Mouse (Mus musculus) intestine, embryonic 15.5 days (tissue): ENCODE data around the gene Msi1. TPM values are rescaled to one million over a fixed set of nuclear protein-coding genes. Genes with fewer than 3 reads are reported as not detected.
A peak's percentile ranks its signal among the peaks of the same experiment; 100 is the strongest.
"Not testable (repeated sequence)": the region's sequence is repeated elsewhere in the genome, so short reads cannot be mapped to it uniquely, and the experiment has no call there.

Experiments
- ATAC-seq: fragments of 200-750 bp; cut with Nextera tagmentation; 2 replicates; pipeline ENCODE4 v1.8.0; 2017; ENCODE audit warnings: moderate TSS enrichment, moderate library complexity
- H3K27ac ChIP-seq: fragments of 300-500 bp; sonication (generic); 2 replicates; pipeline ENCODE4 v1.5.1; 2015; ENCODE audit warnings: mild to moderate bottlenecking, inconsistent platforms
- H3K27me3 ChIP-seq: fragments of 300-500 bp; sonication (generic); replicated peaks from 2 replicates; pipeline ENCODE4 v1.6.1; 2015; ENCODE audit warnings: inconsistent platforms
- H3K36me3 ChIP-seq: fragments of 300-500 bp; sonication (generic); 2 replicates; pipeline ENCODE4 v1.6.1; 2015; ENCODE audit warnings: inconsistent platforms
- H3K4me1 ChIP-seq: fragments of 300-500 bp; sonication (generic); replicated peaks from 2 replicates; pipeline ENCODE4 v1.6.1; 2015; ENCODE audit warnings: inconsistent platforms
- H3K4me2 ChIP-seq: fragments of 300-500 bp; sonication (generic); replicated peaks from 2 replicates; pipeline ENCODE4 v1.6.1; 2015; ENCODE audit warnings: mild to moderate bottlenecking, inconsistent platforms
- H3K4me3 ChIP-seq: fragments of 300-500 bp; sonication (generic); replicated peaks from 2 replicates; pipeline ENCODE4 v1.5.1; 2015; ENCODE audit warnings: inconsistent platforms
- H3K9ac ChIP-seq: fragments of 300-500 bp; sonication (generic); 2 replicates; pipeline ENCODE4 v1.6.1; 2015; ENCODE audit warnings: inconsistent platforms
- H3K9me3 ChIP-seq: fragments of 300-500 bp; sonication (generic); 2 replicates; pipeline ENCODE4 v1.6.1; 2016; ENCODE audit warnings: inconsistent platforms
- WGBS: fragments of 180-500 bp; shearing (Covaris S2); methylation state at CpG from one replicate; pipeline ENCODE4 v1.1.7; 2015; 5-methylcytosine and 5-hydroxymethylcytosine counted together
- polyA plus RNA-seq: library from polyadenylated mRNA; unstranded; fragments of >200 nt; fragmentation: Nextera tagmentation; extraction: Ambion mirVana; gene quantifications from 2 replicates; pipeline ENCODE4 v1.2.1, GENCODE M21; 2015

Msi1 gene
- polyA plus RNA-seq, 1 experiment from 2014 or later, result 10.4 TPM

DNA sequence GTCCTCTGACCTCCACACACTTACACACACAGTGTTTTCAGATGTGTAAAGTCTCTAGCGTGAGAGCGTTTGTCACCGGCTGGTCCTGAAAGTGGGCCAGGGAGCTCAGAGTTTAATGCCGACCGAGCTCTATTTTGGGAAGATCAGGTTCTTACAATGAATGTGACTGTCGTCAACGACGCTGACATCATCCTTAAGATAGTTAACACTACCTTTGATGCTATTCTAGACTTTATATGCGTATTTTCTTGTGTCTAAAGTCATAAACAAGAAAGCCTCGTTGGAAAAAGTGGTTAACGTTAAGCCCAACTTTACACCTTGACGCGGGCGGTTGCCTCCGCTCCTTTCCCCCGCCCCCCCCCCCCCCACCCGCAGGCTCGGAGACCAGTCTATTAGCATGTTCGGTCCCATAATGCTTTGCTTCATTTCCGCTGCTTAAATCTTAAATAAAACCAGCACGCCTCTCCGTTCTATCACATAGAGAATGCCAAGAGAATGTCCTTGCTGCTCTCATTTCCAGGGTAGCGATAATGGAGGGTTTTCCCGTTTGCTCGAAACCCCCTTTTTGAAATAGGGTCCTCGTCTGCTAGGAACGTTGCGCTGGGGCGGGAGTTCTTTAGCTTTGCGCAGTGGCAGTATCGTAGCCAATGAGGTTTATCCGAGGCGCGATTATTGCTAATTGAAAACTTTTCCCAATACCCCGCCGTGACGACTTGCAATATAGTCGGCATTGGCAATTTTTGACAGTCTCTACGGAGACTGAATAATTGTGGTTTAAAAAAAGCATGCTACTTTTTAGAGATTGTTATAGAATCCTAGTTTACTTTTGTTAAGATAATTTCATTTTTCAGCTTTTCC, 59.7 kb downstream of the Msi1 start:
- Histone ChIP-seq H3K9ac (peak overlapping the region; percentile 61), H3K4me2 (peak overlapping the region; percentile 66), H3K4me3 (peak overlapping the region; percentile 27), H3K36me3 (no peaks in the 10 kb centered on the region), H3K9me3 (no peaks in the 10 kb centered on the region), H3K4me1 (peaks cover 27% of the 10 kb centered on the region), H3K27me3 (no peaks in the 10 kb centered on the region), H3K27ac (peak overlapping the region; percentile 100)
- under 1% methylated on average over 39 of the region's 39 CpGs for WGBS
- peak; percentile 78 for ATAC-seq

DNA sequence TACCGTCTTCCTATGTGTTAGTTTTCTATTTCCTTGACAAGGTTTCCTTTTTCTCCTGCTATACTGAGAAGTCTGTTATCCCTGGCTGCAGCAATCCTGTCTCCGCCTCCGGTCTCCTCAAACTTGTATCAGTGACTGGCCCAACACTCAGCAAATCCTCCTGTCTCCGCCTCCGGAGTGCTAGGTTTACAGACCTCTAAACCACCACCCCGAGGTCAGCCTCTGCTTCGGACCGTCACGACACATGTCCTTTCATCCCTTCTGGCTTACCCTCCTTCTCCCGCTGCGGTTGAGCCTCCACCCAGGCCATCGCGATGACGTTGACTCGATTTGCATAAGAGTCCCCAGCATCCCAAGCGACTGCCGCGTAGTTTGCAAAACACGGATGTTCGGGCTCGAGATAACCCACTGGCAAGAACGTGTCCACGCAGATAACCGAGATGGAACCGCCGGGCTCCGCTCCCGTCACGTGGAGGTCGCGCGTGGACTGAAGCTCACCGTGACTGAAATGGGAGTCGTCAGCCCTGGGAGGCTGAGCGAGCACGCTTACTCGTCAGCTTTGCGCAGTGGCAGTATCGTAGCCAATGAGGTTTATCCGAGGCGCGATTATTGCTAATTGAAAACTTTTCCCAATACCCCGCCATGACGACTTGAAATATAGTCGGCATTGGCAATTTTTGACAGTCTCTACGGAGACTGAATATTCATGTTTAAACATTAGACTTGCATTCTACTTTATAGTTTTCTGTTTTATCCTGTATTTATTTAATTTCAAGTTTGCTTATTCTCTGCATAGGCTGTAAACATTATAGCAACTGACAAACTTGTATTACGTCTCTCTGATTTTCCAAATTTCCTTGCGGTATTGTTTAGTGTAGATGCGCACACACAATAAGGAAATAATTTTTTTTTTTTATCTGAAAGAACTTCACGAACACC, 60.6 kb downstream of the Msi1 start:
- H3K27me3 ChIP-seq, result no peaks in the 10 kb centered on the region
- H3K4me1 ChIP-seq, result peaks cover 27% of the 10 kb centered on the region
- H3K36me3 ChIP-seq, result no peaks in the 10 kb centered on the region
- peak overlapping the region; percentile 73 for H3K4me2 ChIP-seq
- peak; percentile 83 for ATAC-seq
- H3K27ac ChIP-seq, result peak overlapping the region; percentile 100
- H3K9ac ChIP-seq, result peak overlapping the region; percentile 61
- peak overlapping the region; percentile 31 for H3K4me3 ChIP-seq
- WGBS, result under 1% methylated on average over 50 of the region's 50 CpGs
- H3K9me3 ChIP-seq, result no peaks in the 10 kb centered on the region

DNA sequence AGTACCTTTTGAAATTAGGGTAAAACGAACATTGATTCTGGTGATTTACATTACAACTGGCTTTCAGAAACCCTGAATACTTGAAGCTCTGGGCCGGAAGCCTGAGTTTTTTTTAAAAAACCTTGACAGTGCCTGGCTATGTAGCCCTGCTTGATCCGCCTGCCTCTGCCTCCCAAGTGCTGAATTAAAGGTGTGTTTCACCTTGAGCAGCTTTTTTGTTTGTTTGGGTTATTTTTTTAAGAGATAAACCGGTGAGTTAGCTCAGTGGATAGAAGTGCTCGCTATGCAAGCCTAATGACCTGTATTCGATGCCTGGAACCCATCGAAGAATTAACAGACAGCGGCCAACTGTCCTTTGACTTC, 61.2 kb downstream of the Msi1 start:
- Histone ChIP-seq H3K27ac (peak overlapping the region; percentile 64), H3K9me3 (no peaks in the 10 kb centered on the region), H3K27me3 (no peaks in the 10 kb centered on the region), H3K4me3 (no peak overlapping the region), H3K4me1 (peaks cover 27% of the 10 kb centered on the region), H3K9ac (no peak overlapping the region), H3K4me2 (peak overlapping the region; percentile 73), H3K36me3 (no peaks in the 10 kb centered on the region)
- no peak for ATAC-seq
- 11% methylated on average over 8 of the region's 8 CpGs for WGBS

DNA sequence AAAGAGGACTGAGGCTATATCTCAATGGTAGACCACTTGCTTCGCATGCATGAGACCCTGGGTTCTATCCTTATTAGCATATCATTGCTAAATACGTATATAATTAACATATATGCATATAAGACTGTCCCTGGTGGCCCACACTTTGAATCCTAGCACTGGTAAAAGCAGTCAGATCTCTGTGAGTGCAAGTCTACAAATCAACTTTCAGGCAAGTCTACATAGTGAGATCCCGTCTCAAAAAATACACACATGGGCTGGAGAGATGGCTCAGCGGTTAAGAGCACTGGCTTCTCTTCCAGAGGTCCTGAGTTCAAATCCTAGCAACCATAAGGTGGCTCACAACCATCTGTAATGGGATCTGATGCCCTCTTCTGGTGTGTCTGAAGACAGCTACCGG, 61.7 kb downstream of the Msi1 start:
- Histone ChIP-seq H3K9ac (no peak overlapping the region), H3K27me3 (no peaks in the 10 kb centered on the region), H3K9me3 (no peaks in the 10 kb centered on the region), H3K4me3 (no peak overlapping the region), H3K27ac (0 out of 2 replicates have a peak overlapping the region, but pooled peaks have one; percentile 64), H3K36me3 (no peaks in the 10 kb centered on the region), H3K4me1 (peaks cover 27% of the 10 kb centered on the region), H3K4me2 (peak overlapping the region; percentile 73)
- 26% methylated on average over 5 of the region's 5 CpGs for WGBS
- no peak for ATAC-seq

DNA sequence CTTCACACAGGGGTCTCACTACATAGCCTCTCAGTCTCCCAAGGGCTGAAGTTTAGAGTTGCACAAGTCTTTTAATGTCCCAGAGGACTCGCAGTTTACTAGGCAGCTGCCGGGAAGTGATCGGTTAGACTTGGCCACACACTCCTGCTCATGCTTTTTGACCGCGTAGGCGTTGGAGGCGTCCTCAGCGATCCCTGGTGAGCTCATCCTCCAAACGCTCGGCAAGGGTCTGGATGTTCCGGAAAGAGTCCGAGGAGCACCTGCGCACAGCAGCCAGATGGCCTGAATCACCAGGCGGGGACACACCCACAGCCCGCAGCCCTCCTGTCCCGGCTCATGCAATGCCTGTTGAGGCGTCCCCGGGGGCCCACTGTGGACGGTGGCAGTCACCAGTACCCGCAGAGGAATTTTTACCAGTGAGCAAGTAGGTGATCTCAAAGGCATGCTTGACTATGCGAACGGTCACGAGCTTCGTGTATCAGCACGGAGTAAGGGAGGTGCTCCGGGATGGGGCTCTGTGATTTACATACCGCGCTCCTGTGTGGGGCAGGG, 62.4 kb downstream of the Msi1 start:
- peak overlapping the region; percentile 70 for H3K27ac ChIP-seq

DNA sequence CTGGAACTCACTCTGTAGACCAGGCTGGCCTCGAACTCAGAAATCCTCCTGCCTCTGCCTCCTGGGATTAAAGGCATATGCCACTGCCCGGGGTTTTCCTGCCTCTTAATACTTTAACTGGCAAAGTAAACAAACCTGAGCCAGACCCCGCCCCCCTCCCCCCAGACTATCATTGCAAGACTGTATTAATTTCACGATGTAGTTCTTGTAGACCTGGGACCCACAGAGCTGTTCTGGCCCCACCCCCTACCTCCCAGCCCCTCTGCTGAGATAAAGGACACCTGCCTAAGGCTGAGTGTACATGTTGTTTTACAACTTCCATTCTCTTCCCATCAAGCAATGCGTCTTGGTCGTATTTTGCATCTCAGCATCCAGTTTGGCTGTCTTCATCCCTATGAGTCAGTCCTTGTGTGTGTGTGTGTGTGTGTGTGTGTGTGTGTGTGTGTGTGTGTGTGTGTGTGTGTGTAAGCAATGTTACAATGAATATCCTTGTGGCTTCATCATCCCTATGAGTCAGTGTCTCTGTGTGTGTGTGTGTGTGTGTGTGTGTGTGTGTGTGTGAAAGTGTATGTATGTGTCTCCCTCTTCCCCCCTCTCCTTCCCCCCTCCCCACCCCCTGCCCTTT, 63.4 kb downstream of the Msi1 start:
- H3K4me3 ChIP-seq, result no peak overlapping the region
- H3K9ac ChIP-seq, result no peak overlapping the region
- H3K27me3 ChIP-seq, result no peaks in the 10 kb centered on the region
- H3K4me1 ChIP-seq, result peaks cover 27% of the 10 kb centered on the region
- peak overlapping the region; percentile 61; the same call in 1 of the 2 replicates for H3K27ac ChIP-seq
- H3K36me3 ChIP-seq, result no peaks in the 10 kb centered on the region
- ATAC-seq, result no peak
- WGBS, result 51% methylated on average over 6 of the region's 6 CpGs
- no peak overlapping the region for H3K4me2 ChIP-seq
- no peaks in the 10 kb centered on the region for H3K9me3 ChIP-seq

More for the DNA sequence above, 62.4 kb downstream of the Msi1 start:
- Histone ChIP-seq H3K4me2 (peak overlapping the region; percentile 73), H3K9ac (peak overlapping the region; percentile 38; the same call in 1 of the 2 replicates), H3K4me3 (peak overlapping the region; percentile 22), H3K27me3 (no peaks in the 10 kb centered on the region), H3K9me3 (no peaks in the 10 kb centered on the region), H3K36me3 (no peaks in the 10 kb centered on the region), H3K4me1 (peaks cover 27% of the 10 kb centered on the region)
- 2% methylated on average over 28 of the region's 28 CpGs for whole genome bisulfite sequencing
- peak; percentile 15 for ATAC-seq

DNA sequence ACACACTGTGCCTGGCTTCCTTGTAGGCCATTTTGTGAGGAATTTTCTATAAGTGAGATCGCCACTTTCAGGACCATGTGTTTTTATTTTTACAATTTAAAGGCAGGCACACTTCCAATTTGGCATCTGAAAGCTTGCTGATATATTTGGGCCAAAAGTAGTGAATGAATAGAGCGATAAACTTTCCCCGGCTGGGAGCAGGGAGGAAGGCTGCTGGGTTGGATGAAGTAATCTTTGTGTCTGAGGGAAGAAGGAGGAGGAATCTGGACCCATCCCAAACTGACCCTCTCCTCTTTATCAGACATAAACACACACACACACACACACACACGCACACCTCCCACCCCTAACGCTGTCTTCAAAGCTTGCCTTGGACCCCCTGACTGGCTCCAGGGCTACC, 64.0 kb downstream of the Msi1 start:
- no peak overlapping the region for H3K4me2 ChIP-seq
- peak overlapping the region; percentile 61 for H3K27ac ChIP-seq
- H3K36me3 ChIP-seq, result no peaks in the 10 kb centered on the region

DNA sequence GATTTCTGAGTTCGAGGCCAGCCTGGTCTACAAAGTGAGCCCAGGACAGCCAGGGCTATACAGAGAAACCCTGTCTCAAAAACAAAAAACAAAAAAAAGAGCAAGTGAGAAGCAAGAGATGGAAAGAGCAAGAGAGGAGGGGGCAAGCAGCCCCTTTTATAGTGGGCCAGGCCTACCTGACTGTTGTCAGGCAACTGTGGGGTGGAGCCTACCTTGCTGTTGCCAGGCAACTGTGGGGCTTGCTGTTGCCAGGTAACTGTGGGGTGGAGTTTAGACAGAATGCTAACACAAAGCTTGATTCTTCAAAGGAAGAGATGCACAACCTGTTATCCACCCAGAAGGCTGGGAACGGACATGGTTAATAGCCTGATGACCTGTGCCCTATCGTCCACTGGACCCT, 66.2 kb downstream of the Msi1 start:
- H3K4me1 ChIP-seq, result peaks cover 23% of the 10 kb centered on the region
- H3K27me3 ChIP-seq, H3K27ac ChIP-seq, H3K4me3 ChIP-seq, H3K36me3 ChIP-seq, H3K9ac ChIP-seq, H3K4me2 ChIP-seq, H3K9me3 ChIP-seq, ATAC-seq: not testable (repeated sequence)
- 80% methylated on average over 3 of the region's 3 CpGs for whole genome bisulfite sequencing

More for the DNA sequence above, 64.0 kb downstream of the Msi1 start:
- Histone ChIP-seq H3K27me3 (no peaks in the 10 kb centered on the region), H3K4me1 (peaks cover 27% of the 10 kb centered on the region), H3K9me3 (no peaks in the 10 kb centered on the region), H3K9ac (no peak overlapping the region), H3K4me3 (no peak overlapping the region)
- ATAC-seq, result no peak
- WGBS, result 37% methylated on average over 5 of the region's 5 CpGs

DNA sequence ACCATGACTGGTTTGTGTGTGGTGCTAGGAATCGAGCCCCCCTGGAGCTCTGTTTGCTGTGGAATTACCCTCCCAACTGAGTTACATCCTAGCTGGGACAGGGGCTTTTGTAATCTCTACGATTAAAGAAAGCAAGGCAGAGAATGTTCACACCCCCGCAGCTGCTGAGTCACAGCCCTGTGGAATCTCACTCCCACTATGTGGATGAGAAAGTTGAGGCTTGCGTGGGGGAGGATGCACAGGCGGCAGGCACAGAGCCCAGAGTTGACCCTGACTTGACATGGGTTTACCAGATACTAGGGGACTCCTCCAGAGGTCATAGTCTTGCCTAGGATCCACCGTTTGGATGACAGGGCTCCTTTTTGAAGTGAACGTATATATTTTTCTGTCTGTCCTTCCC, 67.6 kb downstream of the Msi1 start:
- Histone ChIP-seq H3K4me2 (no peak overlapping the region), H3K36me3 (no peaks in the 10 kb centered on the region)

DNA sequence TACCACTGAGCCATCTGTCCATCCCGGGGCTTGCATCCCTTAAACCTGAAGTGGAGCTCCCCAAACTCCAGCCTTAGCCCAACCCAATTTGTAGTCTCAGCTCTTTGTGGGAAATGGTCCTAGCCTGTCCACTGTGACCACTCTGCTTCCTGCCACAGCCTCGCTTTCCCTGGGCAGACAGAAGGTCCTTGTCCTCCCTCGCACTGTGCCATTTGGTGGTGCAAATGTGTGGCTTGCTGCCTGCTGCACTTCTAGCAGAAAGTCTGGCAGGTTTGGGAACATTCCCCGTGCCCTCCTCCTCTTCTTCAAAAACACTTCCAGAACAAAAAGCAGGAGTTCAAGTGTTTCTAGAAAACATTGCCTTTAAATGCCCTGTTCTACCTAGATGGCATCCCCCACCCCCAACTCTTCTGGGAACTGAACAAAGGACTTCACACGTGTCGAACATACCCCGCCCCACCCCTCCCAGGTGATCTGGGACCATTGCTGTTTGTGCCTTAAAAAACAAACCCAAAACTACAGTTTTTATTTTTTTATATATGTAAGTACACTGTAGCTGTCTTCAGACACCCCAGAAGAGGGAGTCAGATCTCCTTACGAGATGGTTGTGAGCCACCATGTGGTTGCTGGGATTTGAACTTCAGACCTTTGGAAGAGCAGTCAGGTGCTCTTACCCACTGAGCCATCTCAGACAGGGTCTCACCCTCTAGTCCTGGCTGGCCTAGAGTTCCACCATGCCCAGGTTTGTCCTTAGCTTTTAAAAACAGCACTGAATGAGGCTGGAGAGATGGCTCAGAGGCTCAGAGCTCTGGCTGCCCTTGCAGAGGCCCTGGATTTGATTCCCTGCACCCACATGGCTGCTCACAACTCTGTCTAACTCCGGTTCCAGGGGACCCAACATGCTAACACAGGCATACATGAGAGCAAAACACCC, 69.2 kb downstream of the Msi1 start:
- WGBS, result 56% methylated on average over 9 of the region's 9 CpGs

More for the DNA sequence above, 67.6 kb downstream of the Msi1 start:
- Histone ChIP-seq H3K9ac (no peak overlapping the region), H3K9me3 (no peaks in the 10 kb centered on the region), H3K27ac (no peak overlapping the region), H3K27me3 (no peaks in the 10 kb centered on the region), H3K4me3 (no peak overlapping the region), H3K4me1 (peaks cover 11% of the 10 kb centered on the region)
- 72% methylated on average over 7 of the region's 7 CpGs for WGBS
- no peak for ATAC-seq

DNA sequence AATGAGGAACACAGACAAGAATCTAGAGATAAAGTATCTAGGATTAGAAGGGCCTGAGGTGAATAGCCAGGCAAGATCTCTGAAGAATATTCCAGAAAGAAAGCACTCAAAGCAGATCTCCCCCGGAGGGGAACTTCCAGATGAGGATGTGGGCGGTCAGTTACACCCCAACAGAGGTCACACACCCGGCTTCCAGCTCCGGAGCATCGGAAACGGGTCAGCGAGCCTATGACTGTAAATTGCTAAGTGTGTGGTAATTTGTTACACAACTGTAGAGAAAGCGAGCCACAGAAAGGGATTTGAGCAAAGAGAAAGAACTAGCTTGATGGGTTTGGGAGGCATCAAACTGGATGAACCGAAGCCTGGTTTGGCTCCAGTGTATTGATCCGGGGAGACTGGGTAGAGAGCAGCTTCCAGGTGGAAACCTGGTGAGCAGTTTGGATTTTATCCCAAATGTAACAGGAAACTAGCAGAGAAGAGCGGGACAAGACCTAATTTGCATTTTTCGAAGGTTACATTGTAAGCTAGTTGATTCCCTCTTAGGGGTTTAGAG, 71.1 kb downstream of the Msi1 start:
- Histone ChIP-seq H3K9ac (no peak overlapping the region), H3K27me3 (no peaks in the 10 kb centered on the region), H3K36me3 (no peaks in the 10 kb centered on the region), H3K27ac (no peak overlapping the region), H3K4me3 (no peak overlapping the region), H3K4me2 (no peak overlapping the region), H3K9me3 (no peaks in the 10 kb centered on the region), H3K4me1 (no peaks in the 10 kb centered on the region)
- ATAC-seq, result no peak
- 74% methylated on average over 12 of the region's 12 CpGs for WGBS

More for the DNA sequence above, 69.2 kb downstream of the Msi1 start:
- no peak overlapping the region for H3K9ac ChIP-seq
- no peak for ATAC-seq
- H3K36me3 ChIP-seq, result no peaks in the 10 kb centered on the region
- H3K4me3 ChIP-seq, result no peak overlapping the region
- no peaks in the 10 kb centered on the region for H3K27me3 ChIP-seq
- H3K9me3 ChIP-seq, result no peaks in the 10 kb centered on the region
- no peak overlapping the region for H3K27ac ChIP-seq
- peaks cover 5% of the 10 kb centered on the region; the same call in 1 of the 2 replicates for H3K4me1 ChIP-seq
- no peak overlapping the region for H3K4me2 ChIP-seq
